Mouse (Mus musculus): Measurements from ENCODE around the gene Nabp2.

DNA sequence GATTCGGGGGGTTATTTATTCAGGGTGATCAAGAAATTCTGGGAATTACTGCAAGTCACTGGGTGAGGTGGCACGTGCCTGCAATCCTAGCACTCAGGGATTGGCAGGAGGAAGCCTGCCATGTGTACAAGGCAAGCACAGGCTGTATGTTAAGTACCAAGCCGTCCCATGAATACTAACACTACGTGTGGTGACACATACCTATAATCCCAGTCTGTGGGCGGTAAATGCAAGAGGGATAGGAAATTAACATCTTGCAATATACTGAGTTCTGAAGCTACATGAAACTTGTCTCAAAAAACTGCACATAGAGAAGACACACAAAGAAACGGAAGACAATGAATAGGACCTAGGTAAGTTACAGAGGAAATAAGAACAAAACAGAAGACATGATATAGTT is 39.7 kb upstream of the Nabp2 start:
- TF ChIP-seq GATA1 (IDR thresholded peaks at IDR 0.05; ENCODE audit: low read length) (no peak), TAL1 (IDR thresholded peaks at IDR 0.05; ENCODE audit: low read length) (no peak)

All from erythroblast, embryonic 14.5 days (primary cell).